Mouse (Mus musculus): ENCODE data around the gene Fam107b. TPM values are rescaled to one million over a fixed set of nuclear protein-coding genes. Genes with fewer than 3 reads are reported as not detected.

Gene Fam107b
- total RNA-seq, 2 experiments from 2014 or later, result 6.4 to 11.9 TPM

DNA sequence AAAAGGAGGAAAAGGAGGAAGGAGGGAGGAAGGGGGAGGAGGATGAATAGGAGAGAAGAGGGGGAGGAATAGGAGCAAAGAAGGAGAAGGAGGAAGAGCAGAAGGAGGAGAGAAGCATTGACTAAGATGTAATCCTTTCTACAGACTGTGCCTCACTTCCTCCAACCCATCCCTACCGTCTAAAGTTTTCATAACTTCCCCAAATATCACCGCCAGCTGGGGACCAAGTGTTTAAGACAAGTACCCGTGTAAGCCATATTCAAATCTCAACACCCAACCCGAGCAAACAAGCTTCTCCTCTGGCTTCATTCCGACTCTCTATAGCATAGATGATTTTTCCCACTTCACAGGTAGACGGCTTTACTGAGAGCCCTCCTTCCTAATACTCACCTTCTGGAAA, 86.5 kb downstream of the Fam107b start:
- intact Hi-C loops (cut with DNase I), result no loop called here
- DNase-seq (ENCODE audit: low spot score in 2 of 2), result no peak

DNA sequence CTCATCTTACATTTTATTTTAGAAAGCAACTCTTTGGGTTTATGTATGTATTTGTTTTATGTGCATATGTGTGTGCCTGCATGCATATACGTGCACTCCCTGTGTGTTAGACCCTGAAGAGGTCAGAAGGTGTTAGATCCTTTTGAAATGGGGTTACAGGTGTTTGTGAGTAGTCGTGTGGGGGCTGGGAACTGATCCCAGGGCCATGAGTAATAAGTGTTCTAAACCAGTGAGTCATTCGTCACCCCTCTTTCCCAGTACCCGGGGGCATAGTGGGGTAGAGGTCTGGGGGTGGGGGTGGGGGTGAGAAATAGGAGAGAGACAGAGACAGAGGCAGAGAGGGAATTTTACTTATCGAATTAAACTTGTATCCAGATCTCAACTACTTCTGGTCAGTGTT, 87.1 kb downstream of the Fam107b start:
- intact Hi-C loops (cut with DNase I), result no loop called here
- no peak for DNase-seq (ENCODE audit: low spot score in 2 of 2)

DNA sequence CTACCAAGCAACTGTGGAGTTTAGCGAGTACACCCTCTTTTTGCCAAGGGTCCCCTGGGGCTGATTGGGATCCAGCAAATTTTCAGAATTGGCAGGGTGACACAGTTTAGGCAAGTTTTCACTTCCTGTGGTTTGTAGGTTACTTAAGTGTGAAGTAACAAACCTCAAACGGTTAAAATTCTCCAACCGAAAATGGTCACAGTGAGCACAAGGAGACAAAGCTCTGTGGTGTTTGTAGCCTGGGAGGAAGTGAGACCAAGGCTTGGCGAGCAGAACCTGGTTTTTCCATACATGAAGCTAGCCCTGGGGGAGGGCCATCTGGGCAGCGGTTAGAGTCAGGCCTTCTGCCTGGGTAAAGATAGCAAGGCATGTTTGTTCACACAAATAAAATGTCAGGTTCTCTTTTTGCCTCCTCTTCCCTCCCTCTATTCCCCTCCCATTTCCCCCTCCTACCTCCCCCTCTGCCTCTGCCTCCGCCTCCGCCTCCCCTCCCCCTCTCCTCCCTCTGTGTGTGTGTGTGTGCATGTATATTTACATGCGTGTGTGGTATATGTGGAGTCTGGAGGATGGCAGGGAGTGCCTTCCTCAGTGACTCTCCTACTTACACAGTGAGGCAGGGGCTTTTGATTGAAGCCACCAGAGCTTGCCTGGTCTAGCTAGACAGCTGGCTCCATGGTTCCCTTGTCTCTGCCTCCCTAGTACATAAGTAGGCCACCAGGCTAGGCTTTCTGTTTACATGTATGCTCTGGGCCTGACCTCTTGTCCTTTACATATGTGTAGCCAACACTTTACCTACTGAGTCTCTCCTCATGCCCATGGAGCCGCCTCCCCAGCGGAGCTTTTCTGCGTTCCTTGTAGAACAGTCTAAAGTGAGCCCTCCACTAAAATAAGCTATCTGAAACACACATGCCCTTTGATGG, 87.8 kb downstream of the Fam107b start:
- no peak for DNase-seq (ENCODE audit: low spot score in 2 of 2)
- intact Hi-C loops (cut with DNase I), result no loop called here

DNA sequence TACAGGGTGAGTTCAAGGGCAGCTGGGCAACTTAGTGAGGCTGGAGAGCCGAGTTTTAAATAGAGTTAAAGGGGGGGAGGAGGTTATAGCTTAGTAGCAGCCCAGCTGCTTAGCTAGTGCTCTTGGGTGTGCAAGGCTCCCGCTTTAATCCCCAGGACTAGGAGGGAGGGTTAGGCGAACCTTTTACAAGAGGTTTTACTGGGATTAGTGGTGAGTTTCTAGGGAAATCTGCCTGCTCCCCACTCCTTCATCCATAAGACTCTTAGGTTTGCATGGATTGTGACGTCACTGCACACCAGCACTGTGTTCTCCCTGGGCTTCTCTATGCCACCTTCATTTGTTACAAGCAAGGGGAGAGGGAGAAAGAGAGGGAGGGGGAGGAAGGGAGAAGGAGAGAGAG, 88.6 kb downstream of the Fam107b start:
- no peak for DNase-seq (ENCODE audit: low spot score in 2 of 2)
- intact Hi-C loops (cut with DNase I), result no loop called here

DNA sequence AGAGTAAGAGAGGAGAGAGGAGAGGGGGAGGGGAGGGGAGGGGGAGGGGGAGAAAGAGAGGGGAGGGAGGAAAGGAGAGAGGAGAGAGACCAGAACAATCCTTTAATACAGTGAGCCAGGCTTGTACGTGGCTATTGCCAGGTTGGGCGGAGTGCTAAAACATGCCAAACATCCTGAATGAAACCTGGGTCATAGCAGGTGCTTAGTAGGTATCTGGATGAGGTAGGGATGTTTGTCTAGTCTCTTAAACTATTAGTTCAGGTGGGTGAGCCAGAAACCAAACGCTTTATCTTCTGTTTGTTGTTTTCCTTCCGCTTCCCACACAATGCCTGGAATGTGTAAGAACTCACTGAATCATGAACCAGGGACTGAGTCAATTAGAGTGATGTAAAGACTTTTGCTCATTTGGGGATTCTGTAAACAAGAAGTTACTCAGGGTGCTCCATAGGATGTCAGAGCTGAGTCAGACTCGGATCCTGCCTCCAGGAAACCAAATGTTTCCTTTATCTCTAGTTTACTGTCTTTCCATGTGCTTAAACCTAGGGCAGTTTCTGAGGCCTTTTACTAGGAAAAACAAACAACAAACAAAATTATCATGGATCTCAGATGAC, 89.1 kb downstream of the Fam107b start:
- DNase-seq (ENCODE audit: low spot score in 2 of 2), result no peak
- intact Hi-C loops (cut with DNase I), result no loop called here

DNA sequence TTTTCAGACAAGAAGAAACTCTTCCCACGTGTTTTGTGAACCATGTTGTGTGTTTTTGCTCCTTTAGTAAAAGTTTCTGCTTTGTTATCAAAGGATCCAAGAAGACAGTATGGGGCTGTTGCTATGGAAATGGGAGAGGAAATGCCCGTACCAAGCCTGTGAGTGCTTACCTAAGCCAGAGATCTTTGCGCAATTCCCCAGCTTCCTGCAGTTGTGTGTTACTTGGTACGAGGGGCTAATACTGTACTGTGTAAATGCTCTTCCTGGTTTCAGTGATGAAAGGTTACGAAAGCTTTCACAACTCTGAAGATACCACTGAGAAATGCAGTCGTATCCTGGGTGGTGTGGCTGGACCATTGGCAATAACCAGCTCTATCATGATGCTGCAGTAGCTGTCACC, 93.8 kb downstream of the Fam107b start:
- intact Hi-C loops (cut with DNase I), result no loop called here
- DNase-seq (ENCODE audit: low spot score in 2 of 2), result no peak

DNA sequence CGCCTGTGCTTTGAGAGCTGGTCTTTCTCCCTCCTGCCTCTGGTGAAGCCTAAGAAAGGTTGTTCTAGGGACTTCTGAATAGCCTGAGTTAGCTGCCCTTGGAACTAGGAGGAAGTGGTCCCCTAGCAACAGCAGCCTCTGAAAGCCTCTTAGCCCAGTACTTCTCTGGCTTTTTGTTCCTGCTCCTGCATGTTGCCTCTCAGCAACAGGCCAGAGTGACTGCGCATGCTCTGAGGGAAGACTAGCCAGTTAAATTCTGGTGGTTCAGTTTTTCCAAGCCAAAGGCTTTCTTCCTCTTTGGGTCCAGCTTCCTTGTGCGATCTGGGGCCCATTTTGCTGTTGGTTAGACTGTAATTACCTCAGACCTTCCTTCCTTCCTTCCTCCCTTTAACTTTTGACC, 98.4 kb downstream of the Fam107b start:
- intact Hi-C loops (cut with DNase I), result no loop called here
- peak; percentile 23 to 30 for DNase-seq (ENCODE audit: low spot score in 2 of 2)

DNA sequence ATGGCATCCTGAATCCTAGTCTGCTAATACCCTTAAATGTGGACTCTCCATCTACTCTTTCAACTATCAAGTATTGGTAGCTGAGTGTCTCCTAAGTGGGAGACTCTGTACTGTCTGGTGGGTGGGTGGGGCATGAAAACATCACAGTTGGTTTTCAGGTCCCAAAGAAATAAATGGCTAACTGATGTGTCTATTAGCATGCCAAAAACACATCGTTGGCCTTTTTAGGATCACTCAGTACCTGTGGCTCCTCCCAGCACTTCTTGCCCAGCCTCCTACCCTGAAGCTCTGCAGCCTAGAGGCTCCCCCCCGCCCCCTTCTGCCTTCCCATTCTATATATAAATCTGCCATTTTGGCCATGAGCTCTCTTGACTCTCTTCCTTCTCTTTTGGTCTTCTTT, 99.4 kb downstream of the Fam107b start:
- intact Hi-C loops (cut with DNase I), result no loop called here
- DNase-seq (ENCODE audit: low spot score in 2 of 2), result no peak

DNA sequence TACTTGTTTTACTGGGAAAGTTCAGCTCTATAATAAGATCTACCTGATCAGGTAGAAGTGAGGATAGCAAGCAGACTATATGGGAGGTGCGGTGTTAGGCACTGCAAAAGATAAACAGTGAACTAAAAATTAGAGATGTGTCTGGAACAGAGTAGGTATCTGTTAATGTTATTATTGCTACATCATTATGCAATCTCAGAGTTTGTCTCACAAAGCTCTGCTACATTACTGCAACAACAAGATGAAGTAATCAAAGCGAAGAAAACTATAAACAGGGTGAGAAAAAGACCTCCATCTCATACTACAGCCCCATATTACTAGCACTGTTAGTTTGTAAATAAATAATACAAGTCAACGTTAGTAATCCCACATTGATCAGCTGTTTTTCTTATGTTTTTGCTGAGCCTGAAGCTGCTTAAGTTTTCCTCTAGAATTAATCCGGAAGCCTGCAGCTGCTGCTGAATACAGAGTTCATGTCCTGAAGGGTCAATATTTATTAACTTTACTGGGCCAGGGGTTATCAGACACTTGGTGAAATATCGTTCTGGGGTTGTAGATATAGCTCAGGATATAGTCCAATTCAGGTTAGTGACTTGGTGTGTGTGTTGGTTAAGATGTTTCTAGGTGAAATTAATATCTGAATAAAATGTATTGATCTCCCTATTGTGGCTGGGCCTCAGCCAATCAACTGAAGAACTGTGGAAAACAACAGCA, 102.5 kb downstream of the Fam107b start:
- no peak for DNase-seq (ENCODE audit: low spot score in 2 of 2)
- intact Hi-C loops (cut with DNase I), result no loop called here

DNA sequence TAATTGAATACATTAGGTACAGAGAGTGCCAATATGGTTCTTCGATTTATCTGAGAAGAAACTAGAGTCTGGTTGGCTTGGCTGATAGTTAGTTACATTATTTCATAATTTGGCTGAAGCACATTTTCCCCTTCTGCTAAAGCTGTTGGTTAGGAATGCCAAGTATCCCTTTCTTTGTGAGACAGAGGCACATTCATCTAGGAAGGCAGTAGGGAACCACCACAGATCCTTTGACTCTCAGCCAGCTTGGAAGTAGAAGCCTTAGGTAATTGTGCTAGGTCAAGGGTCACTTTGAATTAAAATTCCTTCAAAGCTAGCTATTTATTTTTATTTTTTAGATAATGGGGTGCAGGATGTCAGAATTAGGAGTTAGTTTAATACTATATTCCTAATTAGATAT, 105.2 kb downstream of the Fam107b start:
- no peak for DNase-seq (ENCODE audit: low spot score in 2 of 2)
- intact Hi-C loops (cut with DNase I), result no loop called here

DNA sequence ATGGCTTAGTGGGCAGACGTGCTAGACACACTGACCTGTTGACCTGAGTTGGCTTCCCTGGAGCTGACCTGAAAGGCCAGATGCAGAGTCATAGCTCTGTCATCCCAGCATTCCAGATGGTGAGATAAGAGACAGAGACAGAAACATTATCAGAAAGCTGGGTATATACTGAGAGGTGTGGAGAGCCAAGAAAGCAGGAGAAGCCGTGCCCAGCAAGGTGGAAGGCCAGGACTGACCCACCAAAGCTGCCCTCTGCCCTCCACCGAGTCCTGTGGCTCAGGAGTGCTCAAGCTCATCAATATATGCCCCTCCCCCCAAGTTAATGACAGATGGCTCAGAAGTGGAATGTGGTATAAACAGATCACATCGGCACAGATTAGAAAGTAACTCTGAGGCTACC, 112.4 kb downstream of the Fam107b start:
- no peak for DNase-seq (ENCODE audit: low spot score in 2 of 2)
- intact Hi-C loops (cut with DNase I), result no loop called here

DNA sequence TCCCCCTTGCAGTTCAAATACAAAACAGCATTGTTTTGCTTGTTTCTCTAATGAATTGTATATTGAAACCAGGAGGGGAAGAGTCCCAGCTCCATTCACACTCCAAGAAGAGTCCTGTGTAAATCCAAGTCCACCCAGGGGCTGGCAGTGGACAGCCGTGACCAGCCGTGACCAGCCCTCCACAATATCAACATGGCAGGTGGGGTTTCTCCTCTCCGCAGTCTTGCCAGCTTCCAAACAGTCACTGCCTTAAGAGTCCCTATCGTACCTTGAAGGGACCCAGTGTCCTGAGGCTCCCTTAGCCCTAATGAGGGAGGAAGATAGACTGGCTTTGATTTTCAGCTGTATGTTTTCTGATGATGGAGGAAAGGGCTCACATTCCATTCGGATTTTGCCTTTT, 113.1 kb downstream of the Fam107b start:
- intact Hi-C loops (cut with DNase I), result no loop called here

DNA sequence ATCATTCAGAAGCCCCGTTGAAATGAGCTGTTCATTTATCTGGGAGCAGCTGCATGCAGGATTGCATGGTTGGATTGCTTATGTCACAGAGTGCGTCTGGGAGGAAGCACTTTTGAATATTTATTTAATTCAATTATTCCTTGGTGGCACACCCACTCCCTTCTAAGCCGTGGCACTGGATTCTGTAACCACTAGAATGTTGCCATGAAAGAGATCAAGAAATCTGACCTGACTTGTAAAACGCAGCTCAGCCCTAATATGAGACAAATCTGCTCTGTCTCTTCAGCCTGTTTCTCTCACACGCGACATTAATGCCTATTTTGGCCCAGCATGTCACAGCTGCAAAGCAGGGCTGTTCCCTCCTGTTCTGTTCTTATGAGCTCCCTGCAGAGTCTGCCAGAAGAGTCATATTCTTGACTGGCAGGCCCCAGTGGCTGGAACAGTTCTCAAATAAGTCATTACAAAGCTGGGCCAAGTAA, 113.5 kb downstream of the Fam107b start:
- intact Hi-C loops (cut with DNase I), result no loop called here
- DNase-seq (ENCODE audit: low spot score in 2 of 2), result no peak

More for the DNA sequence above, 113.1 kb downstream of the Fam107b start:
- no peak for DNase-seq (ENCODE audit: low spot score in 2 of 2)

DNA sequence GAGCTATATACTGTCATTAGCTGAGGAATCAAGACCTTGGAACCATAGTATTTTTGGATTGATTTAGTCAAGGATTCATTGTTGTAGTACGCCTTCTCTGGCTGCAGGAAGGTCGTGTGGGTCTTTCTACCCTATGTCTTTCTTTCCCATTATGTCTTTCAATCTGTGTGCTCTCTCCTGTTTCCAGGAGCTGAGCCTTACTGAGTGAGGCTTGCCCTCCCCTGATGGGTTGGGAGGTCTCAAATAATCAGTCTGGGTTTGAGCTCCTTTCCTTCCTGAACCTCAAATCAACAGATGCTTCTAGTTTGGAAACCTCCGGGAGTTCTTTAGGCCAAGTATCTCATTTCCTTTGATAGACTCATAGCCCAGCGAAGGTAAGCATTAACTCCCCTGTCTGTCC, 119.9 kb downstream of the Fam107b start:
- no peak for DNase-seq (ENCODE audit: low spot score in 2 of 2)
- intact Hi-C loops (cut with DNase I), result no loop called here

DNA sequence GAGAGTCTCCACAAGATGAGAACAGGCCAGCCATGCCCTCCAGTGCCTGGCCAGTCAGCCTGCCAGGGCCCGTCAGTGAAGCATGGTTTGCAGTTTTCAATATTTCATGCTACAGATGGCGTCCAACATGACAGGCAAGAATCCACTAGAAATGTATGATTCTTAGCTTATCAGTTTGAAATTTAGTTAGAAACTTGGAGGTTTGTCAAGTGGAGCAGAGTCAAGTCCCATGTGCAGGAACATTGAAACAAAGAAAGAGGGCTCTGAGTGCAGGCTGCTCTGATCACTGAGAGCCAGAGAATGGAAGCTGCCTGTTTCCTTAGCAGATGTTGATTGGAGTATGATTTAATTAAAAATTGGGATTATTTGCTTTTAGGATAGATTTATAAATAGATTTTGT, 122.5 kb downstream of the Fam107b start:
- no peak for DNase-seq (ENCODE audit: low spot score in 2 of 2)
- intact Hi-C loops (cut with DNase I), result no loop called here

DNA sequence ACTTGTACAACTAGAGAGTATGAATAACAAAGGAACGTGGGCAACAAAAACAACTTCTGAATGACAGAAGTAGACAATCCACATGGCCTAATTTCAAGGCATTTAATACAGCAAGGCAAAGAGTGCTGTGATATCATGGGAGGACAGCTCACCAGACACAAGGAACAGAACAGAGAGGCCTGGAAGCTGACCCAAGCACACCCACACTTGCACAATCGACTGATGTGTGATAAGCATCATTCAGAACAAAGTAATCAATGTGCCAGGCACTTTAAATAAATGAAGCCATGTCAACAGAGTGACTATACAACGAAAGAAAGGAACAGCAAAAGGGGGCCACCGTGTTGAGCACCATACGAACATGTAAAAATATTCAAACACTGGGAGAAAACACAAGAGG, 125.6 kb downstream of the Fam107b start:
- intact Hi-C loops (cut with DNase I), result no loop called here
- no peak for DNase-seq (ENCODE audit: low spot score in 2 of 2)

DNA sequence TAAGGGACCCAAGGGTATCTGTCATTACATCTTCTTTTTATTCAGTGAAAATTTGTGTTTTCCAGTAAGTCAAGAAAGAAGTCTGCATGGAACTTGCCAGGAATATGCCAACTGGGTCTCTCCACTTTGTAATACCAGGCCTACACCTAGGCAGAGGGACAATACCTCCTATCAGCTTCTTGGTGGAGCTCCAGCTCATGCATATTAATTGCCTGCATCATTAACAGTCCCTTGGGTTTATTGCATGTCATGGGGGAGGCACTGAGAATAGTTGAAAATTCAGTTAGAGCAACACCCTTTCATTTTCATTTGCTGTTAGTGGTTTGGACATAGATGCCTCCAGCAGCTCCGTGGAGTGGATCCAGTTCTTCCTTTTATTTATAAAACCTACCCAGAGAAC, 130.1 kb downstream of the Fam107b start:
- DNase-seq (ENCODE audit: low spot score in 2 of 2), result no peak
- intact Hi-C loops (cut with DNase I), result no loop called here

DNA sequence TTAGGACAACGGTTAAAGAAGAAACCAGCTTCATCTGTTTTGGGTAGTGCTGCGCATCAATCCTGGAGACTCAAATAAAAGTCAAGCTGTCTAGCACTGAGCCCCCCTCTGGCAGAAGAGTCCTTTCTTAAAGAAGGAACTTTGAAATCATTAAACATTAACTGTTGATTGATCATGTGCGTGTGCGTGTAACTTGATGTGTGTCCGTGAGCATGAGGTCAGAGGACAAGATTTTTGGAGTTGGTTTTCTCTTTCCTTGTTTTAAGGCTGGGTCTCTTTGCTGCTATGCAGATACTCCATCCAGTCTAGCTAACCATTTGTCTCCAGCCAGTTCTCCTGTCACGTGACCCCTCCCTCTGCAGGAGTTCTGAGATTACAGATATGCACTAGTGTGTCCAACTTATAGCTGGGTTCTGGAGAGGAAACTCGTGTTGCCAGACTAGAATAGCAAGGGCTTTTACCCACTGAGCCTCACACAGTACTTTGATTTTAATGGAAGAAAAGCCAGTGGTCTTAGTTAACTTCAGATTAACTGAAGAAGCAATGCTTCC, 132.4 kb downstream of the Fam107b start:
- intact Hi-C loops (cut with DNase I), result no loop called here
- DNase-seq (ENCODE audit: low spot score in 2 of 2), result no peak

DNA sequence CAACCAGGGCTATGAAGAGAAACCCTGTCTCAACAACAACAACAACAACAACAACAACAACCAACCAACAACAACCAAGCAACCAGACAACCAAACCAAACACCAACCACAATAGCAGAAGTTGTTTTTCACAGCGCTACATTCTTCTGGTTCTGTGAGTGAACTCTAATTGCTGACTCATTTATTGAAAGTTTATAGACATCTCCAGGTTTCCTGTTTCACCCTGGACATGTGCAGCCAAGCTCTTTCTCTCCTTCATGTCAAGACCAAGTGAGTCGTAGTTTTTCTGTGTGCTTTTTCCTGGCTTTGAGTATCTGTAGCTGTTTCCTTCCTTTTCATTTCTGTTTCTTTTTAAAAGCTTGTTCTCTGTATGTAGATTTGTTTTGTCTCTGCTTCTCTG, 133.5 kb downstream of the Fam107b start:
- no peak for DNase-seq (ENCODE audit: low spot score in 2 of 2)
- intact Hi-C loops (cut with DNase I), result no loop called here

All from left cerebral cortex, postnatal 36 days (tissue).